Mouse (Mus musculus) stomach, embryonic 14.5 days (tissue): Measurements from ENCODE around the gene Unc5b. TPM values are rescaled to one million over a fixed set of nuclear protein-coding genes. Genes with fewer than 3 reads are reported as not detected.
"Not testable (repeated sequence)": the region's sequence is repeated elsewhere in the genome, so short reads cannot be mapped to it uniquely, and the experiment has no call there.

Experiments
- ATAC-seq: fragments of 200-750 bp; cut with Nextera tagmentation; 2 replicates; pipeline ENCODE4 v1.8.0; 2017; ENCODE audit warnings: low read depth, moderate TSS enrichment; ENCODE audit not compliant: insufficient number of reproducible peaks, insufficient read depth, low FRiP score
- H3K27ac ChIP-seq: fragments of 300-500 bp; sonication (generic); 2 replicates; pipeline ENCODE4 v1.5.1; 2014; ENCODE audit warnings: mild to moderate bottlenecking, low read length, moderate library complexity, mixed read lengths
- H3K27me3 ChIP-seq: fragments of 300-500 bp; sonication (generic); 2 replicates; pipeline ENCODE4 v1.6.1; 2014; ENCODE audit warnings: low read length, control low read depth, mixed read lengths; ENCODE audit not compliant: control insufficient read depth, insufficient read depth
- H3K36me3 ChIP-seq: fragments of 300-500 bp; sonication (generic); 2 replicates; pipeline ENCODE4 v1.6.1; 2014; ENCODE audit warnings: mild to moderate bottlenecking, control low read depth, low read length, moderate library complexity, mixed read lengths; ENCODE audit not compliant: control insufficient read depth, insufficient read depth
- H3K4me1 ChIP-seq: fragments of 300-500 bp; sonication (generic); 2 replicates; pipeline ENCODE4 v1.6.1; 2014; ENCODE audit warnings: low read length, control low read depth, mixed read lengths; ENCODE audit not compliant: control insufficient read depth, insufficient read depth
- H3K4me2 ChIP-seq: fragments of 300-500 bp; sonication (generic); replicated peaks from 2 replicates; pipeline ENCODE4 v1.6.1; 2014; ENCODE audit warnings: low read depth, low read length, control low read depth
- H3K4me3 ChIP-seq: fragments of 300-500 bp; sonication (generic); 2 replicates; pipeline ENCODE4 v1.5.1; 2014; ENCODE audit warnings: low read depth, low read length, control low read depth
- H3K9ac ChIP-seq: fragments of 300-500 bp; sonication (generic); replicated peaks from 2 replicates; pipeline ENCODE4 v1.6.1; 2014; ENCODE audit warnings: low read depth, mild to moderate bottlenecking, control low read depth, low read length, moderate library complexity, mixed read lengths
- H3K9me3 ChIP-seq: fragments of 300-500 bp; sonication (generic); 2 replicates; pipeline ENCODE4 v1.6.1; 2016; ENCODE audit warnings: low read depth, low read length, control low read depth; ENCODE audit not compliant: control insufficient read depth
- WGBS: fragments of 180-500 bp; shearing (Covaris S2); extraction: QIAGEN DNeasy Blood & Tissue Kit; methylation state at CpG from one replicate; pipeline ENCODE4 v1.1.7; 2014; 5-methylcytosine and 5-hydroxymethylcytosine counted together
- polyA plus RNA-seq: library from polyadenylated mRNA; unstranded; fragments of >200 nt; fragmentation: Nextera tagmentation; extraction: Ambion mirVana; gene quantifications from 2 replicates; pipeline ENCODE4 v1.2.1, GENCODE M21; 2014

Gene Unc5b
- 4.2 and 4.4 TPM in 2 replicates for polyA plus RNA-seq

DNA sequence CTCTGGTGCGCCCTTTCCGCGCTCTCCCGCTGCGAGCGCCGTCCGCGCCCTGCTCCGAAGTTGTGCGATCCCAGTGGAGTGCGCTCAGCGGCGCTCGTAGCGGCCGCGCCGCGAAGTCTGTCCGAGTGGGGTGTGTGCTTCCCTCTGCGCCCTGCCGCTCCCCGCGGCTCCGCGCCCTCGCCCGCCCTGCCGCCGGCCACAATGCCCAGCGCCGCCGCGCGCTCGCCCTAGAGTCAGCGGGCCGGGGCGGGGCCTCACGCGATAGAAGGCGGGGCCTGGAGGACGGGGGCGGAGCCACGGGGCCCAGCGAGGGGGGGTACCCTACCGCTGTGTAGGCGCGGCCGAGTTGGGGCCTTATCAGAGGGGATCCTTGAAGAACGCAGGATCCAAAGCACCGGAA, at the start of gene Unc5b:
Unc5b (minus strand) TSS at position 203 of the 400 bp plus-strand sequence.
- H3K4me2 ChIP-seq = peak within 1 kb of the TSS; percentile 96
- H3K9me3 ChIP-seq = no peaks in the 10 kb centered on the region
- H3K27me3 ChIP-seq = peaks cover 15% of the 10 kb centered on the region; the same call in 1 of the 2 replicates
- H3K9ac ChIP-seq = peak within 1 kb of the TSS; percentile 54
- no peaks in the 10 kb centered on the region for H3K36me3 ChIP-seq
- H3K4me3 ChIP-seq = peak within 1 kb of the TSS; percentile 59
- ATAC-seq = peak; percentile 95
- peak within 1 kb of the TSS; percentile 68 for H3K27ac ChIP-seq
- WGBS = under 1% methylated on average over 53 of the region's 53 CpGs
- H3K4me1 ChIP-seq = no peaks in the 10 kb centered on the region

DNA sequence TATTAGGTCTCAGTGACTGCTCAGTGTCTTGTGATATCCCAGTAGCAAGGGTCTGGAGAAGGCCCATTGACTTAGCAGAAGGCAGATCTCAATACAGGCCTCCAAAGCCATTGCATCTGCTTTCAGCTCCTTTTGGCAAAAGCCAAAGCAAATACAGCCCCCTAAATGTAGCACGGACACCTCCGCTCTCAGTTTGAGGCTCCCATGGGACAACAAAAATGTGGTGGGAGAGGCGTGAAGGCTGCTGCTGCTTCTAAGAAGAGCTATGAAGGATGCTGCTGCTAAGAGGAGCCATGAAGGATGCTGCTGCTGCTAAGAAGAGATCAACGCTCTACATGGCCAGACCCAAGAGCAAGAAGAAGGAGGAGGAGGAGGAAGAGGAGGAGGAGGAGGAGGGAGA, 48.4 kb upstream of the Unc5b start:
- ATAC-seq = no peak
- H3K9me3 ChIP-seq = no peaks in the 10 kb centered on the region
- H3K4me2 ChIP-seq = no peak overlapping the region
- H3K27ac ChIP-seq = no peak overlapping the region
- H3K4me3 ChIP-seq = no peak overlapping the region
- H3K36me3 ChIP-seq = no peaks in the 10 kb centered on the region
- no peaks in the 10 kb centered on the region for H3K4me1 ChIP-seq
- H3K27me3 ChIP-seq = no peaks in the 10 kb centered on the region
- WGBS = 88% methylated on average over 4 of the region's 4 CpGs
- H3K9ac ChIP-seq = no peak overlapping the region

DNA sequence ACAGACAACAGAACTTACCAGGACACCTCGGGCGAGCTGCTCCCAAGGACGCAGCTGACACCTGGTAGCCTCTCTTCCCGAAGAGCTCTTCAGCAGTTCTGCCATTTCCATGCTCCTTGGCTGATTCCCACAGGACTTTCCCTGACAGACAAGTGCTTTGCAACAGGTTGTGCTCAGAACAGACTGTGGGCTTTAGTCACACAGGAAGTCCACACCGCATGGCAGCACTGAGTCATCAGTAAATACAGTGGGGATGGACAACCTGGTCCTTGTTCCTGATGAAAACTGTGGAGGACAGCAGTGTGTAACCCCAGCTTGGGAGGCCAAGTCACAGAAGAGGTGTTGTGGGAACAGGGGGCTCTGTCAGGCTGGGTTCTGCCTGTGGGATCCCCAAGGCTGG, 45.7 kb upstream of the Unc5b start:
- H3K4me1 ChIP-seq = no peaks in the 10 kb centered on the region
- H3K36me3 ChIP-seq = no peaks in the 10 kb centered on the region
- no peaks in the 10 kb centered on the region for H3K27me3 ChIP-seq
- no peak overlapping the region for H3K9ac ChIP-seq
- WGBS = 81% methylated on average over 5 of the region's 5 CpGs
- H3K27ac ChIP-seq = no peak overlapping the region
- H3K9me3 ChIP-seq = no peaks in the 10 kb centered on the region
- no peak overlapping the region for H3K4me3 ChIP-seq
- no peak overlapping the region for H3K4me2 ChIP-seq
- ATAC-seq = no peak

DNA sequence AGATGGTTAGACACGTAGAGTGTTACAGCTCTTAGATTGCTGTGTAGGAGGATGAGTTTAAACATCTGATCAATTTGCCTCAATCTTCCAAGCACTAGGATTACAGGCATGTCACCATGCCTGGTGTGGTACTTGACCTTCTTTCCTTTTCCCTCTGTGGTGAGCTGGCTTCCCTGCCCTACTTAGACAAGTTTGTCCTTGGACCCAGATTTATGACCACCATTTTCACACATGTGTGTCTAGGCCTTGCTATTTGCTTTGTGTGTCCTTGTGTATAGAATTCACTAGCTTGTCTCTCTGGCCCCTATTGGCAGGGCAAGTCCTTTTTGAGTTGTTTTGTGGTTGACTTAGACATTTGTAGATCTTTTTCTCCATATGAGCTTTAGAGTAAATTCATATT, 43.6 kb upstream of the Unc5b start:
- Histone ChIP-seq H3K4me3 (no peak overlapping the region), H3K4me1 (no peaks in the 10 kb centered on the region), H3K9me3 (no peaks in the 10 kb centered on the region), H3K27ac (no peak overlapping the region), H3K36me3 (no peaks in the 10 kb centered on the region), H3K9ac (no peak overlapping the region), H3K4me2 (no peak overlapping the region), H3K27me3 (no peaks in the 10 kb centered on the region)
- 82% methylated on average over 1 of the region's 1 CpGs for WGBS
- no peak for ATAC-seq

DNA sequence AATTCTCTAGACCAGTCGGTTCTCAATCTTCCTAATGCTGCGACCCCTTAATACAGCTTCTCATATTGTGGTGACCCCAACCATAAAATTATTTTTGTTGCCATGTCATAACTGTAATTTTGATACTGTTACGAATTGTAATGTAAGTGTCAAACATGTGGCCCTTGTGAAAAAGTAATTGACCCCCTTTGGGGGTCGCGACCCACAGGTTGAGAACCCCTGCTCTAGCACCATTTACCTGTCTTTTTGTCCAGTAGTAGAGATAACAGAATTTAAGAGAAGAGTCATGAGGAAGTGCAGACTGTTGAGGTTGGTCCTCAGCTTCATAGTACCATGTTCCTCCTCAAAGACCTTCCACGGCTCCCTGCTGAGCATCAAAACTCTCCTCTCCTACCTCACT, 31.9 kb upstream of the Unc5b start:
- H3K27ac ChIP-seq = no peak overlapping the region
- no peak overlapping the region for H3K4me2 ChIP-seq
- no peaks in the 10 kb centered on the region for H3K9me3 ChIP-seq
- WGBS = 87% methylated on average over 6 of the region's 6 CpGs
- H3K4me1 ChIP-seq = no peaks in the 10 kb centered on the region
- no peak overlapping the region for H3K9ac ChIP-seq
- no peaks in the 10 kb centered on the region for H3K36me3 ChIP-seq
- no peak overlapping the region for H3K4me3 ChIP-seq
- ATAC-seq = no peak
- H3K27me3 ChIP-seq = no peaks in the 10 kb centered on the region

DNA sequence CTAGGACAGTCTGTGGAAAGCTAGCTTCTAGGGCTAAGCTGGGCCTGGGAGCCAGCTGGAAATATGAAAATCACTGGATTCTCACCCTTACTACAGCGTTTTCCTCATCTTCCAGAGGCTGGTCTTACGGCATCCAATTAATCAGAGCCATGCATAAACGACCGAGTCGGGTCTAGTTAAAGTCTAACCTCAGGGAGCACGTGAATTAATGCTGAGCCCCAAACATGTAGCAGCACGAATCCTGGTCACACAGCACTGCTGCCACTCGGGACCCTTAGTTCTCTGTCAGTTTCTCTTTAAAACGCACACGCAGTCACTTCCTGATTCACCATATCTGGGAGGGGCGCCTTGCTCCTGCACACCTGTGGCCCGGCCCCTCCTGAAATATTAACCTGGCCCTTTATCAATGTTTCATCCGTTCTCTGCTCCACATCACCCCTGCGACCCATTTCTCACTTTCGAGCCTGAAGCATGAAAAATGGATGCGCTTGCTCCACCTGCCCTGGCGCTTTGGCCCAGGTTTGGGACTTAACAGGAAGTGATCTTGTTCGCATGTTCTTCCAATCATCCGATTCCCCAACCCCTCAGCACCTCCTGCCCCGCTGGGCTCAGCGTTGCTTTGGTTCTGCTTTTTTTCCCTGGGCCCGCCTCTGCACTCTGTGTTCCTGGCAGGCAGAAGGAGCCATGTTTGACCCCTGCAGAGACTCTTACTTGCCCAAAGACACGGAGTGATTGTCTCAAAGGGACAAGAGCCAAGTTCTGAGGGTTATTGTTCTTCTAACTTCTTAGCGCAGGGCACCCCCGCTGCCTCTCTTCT, 31.3 kb upstream of the Unc5b start:
- Histone ChIP-seq H3K4me2 (0 out of 2 replicates have a peak overlapping the region, but pooled peaks have one; percentile 7), H3K36me3 (no peaks in the 10 kb centered on the region), H3K9ac (no peak overlapping the region), H3K9me3 (no peaks in the 10 kb centered on the region), H3K4me3 (no peak overlapping the region), H3K27ac (no peak overlapping the region), H3K4me1 (no peaks in the 10 kb centered on the region), H3K27me3 (no peaks in the 10 kb centered on the region)
- ATAC-seq = no peak
- WGBS = 48% methylated on average over 25 of the region's 25 CpGs

DNA sequence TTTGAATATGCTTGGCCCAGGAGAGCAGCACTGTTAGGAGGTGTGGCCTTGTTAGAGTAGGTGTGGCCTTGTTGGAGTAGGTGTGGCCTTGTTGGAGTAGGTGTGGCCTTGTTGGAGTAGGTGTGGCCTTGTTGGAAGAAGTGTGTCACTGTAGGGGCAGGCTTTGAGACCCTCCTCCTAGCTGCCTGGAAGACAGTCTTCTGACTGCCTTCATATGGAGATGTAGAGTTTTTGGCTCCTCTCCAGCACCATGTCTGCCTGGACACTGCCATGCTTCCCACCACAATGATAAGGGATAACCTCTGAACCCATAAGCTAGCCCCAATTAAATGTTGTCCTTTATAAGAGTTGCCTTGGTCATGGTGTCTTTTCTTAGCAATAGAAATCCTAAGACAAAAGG, 13.9 kb upstream of the Unc5b start:
- H3K9ac ChIP-seq, H3K9me3 ChIP-seq, H3K4me3 ChIP-seq, H3K4me2 ChIP-seq, ATAC-seq, H3K36me3 ChIP-seq, H3K4me1 ChIP-seq, H3K27ac ChIP-seq, H3K27me3 ChIP-seq: not testable (repeated sequence)

DNA sequence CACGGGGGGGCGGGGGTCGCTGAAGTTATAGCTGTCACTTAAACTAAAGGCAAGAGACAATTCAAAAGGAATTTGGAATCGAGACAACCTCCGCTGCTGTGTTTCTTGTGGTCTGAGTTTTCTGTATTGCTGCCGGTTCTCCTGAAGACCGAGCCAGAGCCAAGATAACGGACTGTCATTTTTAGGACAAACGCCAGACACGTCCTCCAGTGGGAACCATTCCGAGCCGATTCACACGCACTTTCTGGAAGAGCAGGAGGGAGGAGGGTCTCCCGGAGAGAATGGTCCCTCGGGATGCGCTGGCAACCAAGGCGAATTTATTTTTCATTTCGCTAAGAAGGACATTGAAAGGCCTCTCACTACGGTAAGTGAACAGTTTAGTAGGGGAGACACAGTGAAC, 7.4 kb upstream of the Unc5b start:
- Histone ChIP-seq H3K4me2 (no peak overlapping the region), H3K36me3 (no peaks in the 10 kb centered on the region), H3K9ac (no peak overlapping the region), H3K9me3 (no peaks in the 10 kb centered on the region), H3K4me3 (no peak overlapping the region), H3K27me3 (0 out of 2 replicates have a peak, but pooled peaks cover 3% of the 10 kb centered on the region), H3K4me1 (no peaks in the 10 kb centered on the region), H3K27ac (no peak overlapping the region)
- no peak for ATAC-seq
- WGBS = 45% methylated on average over 19 of the region's 19 CpGs

DNA sequence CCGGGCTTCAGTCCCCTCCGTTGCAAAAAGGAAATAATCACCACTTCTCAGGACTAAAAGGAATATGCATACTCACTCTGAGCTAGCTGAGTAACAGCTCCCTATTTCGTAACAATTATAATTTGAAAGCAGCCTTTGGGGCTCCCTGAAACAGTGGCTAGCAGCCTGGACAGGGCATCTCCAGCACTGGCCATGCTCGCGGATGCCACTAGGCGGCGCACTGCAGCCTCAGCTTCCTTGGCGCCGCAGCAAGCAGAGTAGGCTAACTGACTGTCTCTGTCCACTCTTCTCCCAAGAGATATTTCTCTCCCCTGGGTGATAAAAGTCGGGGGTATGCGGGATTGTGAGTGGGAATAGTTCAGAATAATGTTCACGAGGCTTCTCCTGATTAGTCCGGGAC, 3.6 kb upstream of the Unc5b start:
- H3K27ac ChIP-seq = no peak overlapping the region
- no peak for ATAC-seq
- H3K9me3 ChIP-seq = no peaks in the 10 kb centered on the region
- 4% methylated on average over 13 of the region's 13 CpGs for WGBS
- H3K4me1 ChIP-seq = no peaks in the 10 kb centered on the region
- H3K27me3 ChIP-seq = 0 out of 2 replicates have a peak, but pooled peaks cover 3% of the 10 kb centered on the region
- H3K9ac ChIP-seq = no peak overlapping the region
- no peak overlapping the region for H3K4me3 ChIP-seq
- H3K4me2 ChIP-seq = no peak overlapping the region
- H3K36me3 ChIP-seq = no peaks in the 10 kb centered on the region
